Mouse (Mus musculus) limb, embryonic 13.5 days (tissue): ENCODE results near the gene Xylb. TPM values are rescaled to one million over a fixed set of nuclear protein-coding genes. Genes with fewer than 3 reads are reported as not detected.
"Not testable (repeated sequence)": the region's sequence is repeated elsewhere in the genome, so short reads cannot be mapped to it uniquely, and the experiment has no call there.

Experiments
- ATAC-seq: fragments of 200-750 bp; cut with Nextera tagmentation; 2 replicates; pipeline ENCODE4 v1.8.0; 2017; ENCODE audit warnings: low read depth, moderate number of reproducible peaks, moderate TSS enrichment; ENCODE audit not compliant: low FRiP score
- H3K27ac ChIP-seq: fragments of 300-500 bp; sonication (generic); 2 replicates; pipeline ENCODE4 v1.5.1; 2015; ENCODE audit warnings: inconsistent platforms, mild to moderate bottlenecking, moderate library complexity
- H3K27me3 ChIP-seq: fragments of 300-500 bp; sonication (generic); 2 replicates; pipeline ENCODE4 v1.6.1; 2015; ENCODE audit warnings: mild to moderate bottlenecking, inconsistent platforms
- H3K36me3 ChIP-seq: fragments of 300-500 bp; sonication (generic); 2 replicates; pipeline ENCODE4 v1.6.1; 2015; ENCODE audit warnings: inconsistent platforms, mild to moderate bottlenecking, moderate library complexity
- H3K4me1 ChIP-seq: fragments of 300-500 bp; sonication (generic); 2 replicates; pipeline ENCODE4 v1.6.1; 2015; ENCODE audit warnings: inconsistent platforms
- H3K4me2 ChIP-seq: fragments of 300-500 bp; sonication (generic); replicated peaks from 2 replicates; pipeline ENCODE4 v1.6.1; 2015; ENCODE audit warnings: inconsistent platforms, mild to moderate bottlenecking, moderate library complexity
- H3K4me3 ChIP-seq: fragments of 300-500 bp; sonication (generic); 2 replicates; pipeline ENCODE4 v1.5.1; 2015; ENCODE audit warnings: moderate library complexity, mild to moderate bottlenecking, inconsistent platforms
- H3K9ac ChIP-seq: fragments of 300-500 bp; sonication (generic); 2 replicates; pipeline ENCODE4 v1.6.1; 2015; ENCODE audit warnings: mild to moderate bottlenecking, inconsistent platforms
- H3K9me3 ChIP-seq: fragments of 300-500 bp; sonication (generic); 2 replicates; pipeline ENCODE4 v1.6.1; 2016; ENCODE audit warnings: inconsistent platforms
- WGBS: fragments of 180-500 bp; shearing (Covaris S2); methylation state at CpG from one replicate; pipeline ENCODE4 v1.1.7; 2015; 5-methylcytosine and 5-hydroxymethylcytosine counted together
- polyA plus RNA-seq: library from polyadenylated mRNA; unstranded; fragments of >200 nt; fragmentation: Nextera tagmentation; extraction: Ambion mirVana; gene quantifications from 2 replicates; pipeline ENCODE4 v1.2.1, GENCODE M21; 2015

Gene Xylb
- polyA plus RNA-seq, 1 experiment from 2014 or later: 6.4 TPM

GRCm38 (mm10) chr9:119346376-119346775 lies 10.8 kb upstream of the Xylb start:
- Histone ChIP-seq H3K9ac (no peak overlapping the region), H3K27me3 (no peaks in the 10 kb centered on the region), H3K27ac (no peak overlapping the region), H3K36me3 (peaks cover 81% of the 10 kb centered on the region), H3K4me2 (no peak overlapping the region), H3K4me1 (peaks cover 13% of the 10 kb centered on the region), H3K9me3 (no peaks in the 10 kb centered on the region), H3K4me3 (no peak overlapping the region)
- 87% methylated on average over 8 of the region's 8 CpGs for WGBS
- ATAC-seq: no peak

GRCm38 (mm10) chr9:119350531-119350930 lies 6.7 kb upstream of the Xylb start:
- H3K27me3 ChIP-seq: no peaks in the 10 kb centered on the region
- no peak overlapping the region for H3K4me3 ChIP-seq
- H3K4me2 ChIP-seq: no peak overlapping the region
- H3K9me3 ChIP-seq: no peaks in the 10 kb centered on the region
- peaks cover 56% of the 10 kb centered on the region for H3K36me3 ChIP-seq
- 88% methylated on average over 3 of the region's 3 CpGs for WGBS
- H3K4me1 ChIP-seq: no peaks in the 10 kb centered on the region
- ATAC-seq: no peak
- H3K27ac ChIP-seq: no peak overlapping the region
- H3K9ac ChIP-seq: no peak overlapping the region

- no peaks in the 10 kb centered on the region for H3K9me3 ChIP-seq
- no peaks in the 10 kb centered on the region for H3K27me3 ChIP-seq
- 85% methylated on average over 10 of the region's 10 CpGs for WGBS
- no peak overlapping the region for H3K4me3 ChIP-seq
- no peak overlapping the region for H3K27ac ChIP-seq
- no peak for ATAC-seq
- no peak overlapping the region for H3K4me2 ChIP-seq
- H3K36me3 ChIP-seq: peaks cover 51% of the 10 kb centered on the region
- no peak overlapping the region for H3K9ac ChIP-seq
- H3K4me1 ChIP-seq: no peaks in the 10 kb centered on the region
Measured at GRCm38 (mm10) chr9:119350947-119351705, 6.1 kb upstream of the Xylb start.

GRCm38 (mm10) chr9:119352060-119352459 lies 5.1 kb upstream of the Xylb start:
- peak; percentile 79 for ATAC-seq
- H3K9ac ChIP-seq: no peak overlapping the region
- no peaks in the 10 kb centered on the region for H3K9me3 ChIP-seq
- H3K4me3 ChIP-seq: no peak overlapping the region
- H3K4me2 ChIP-seq: no peak overlapping the region
- H3K27me3 ChIP-seq: no peaks in the 10 kb centered on the region
- H3K4me1 ChIP-seq: no peaks in the 10 kb centered on the region
- peaks cover 41% of the 10 kb centered on the region for H3K36me3 ChIP-seq
- no peak overlapping the region for H3K27ac ChIP-seq
- 30% methylated on average over 4 of the region's 4 CpGs for WGBS

GRCm38 (mm10) chr9:119353926-119354325 lies 3.3 kb upstream of the Xylb start:
- Histone ChIP-seq H3K36me3 (peaks cover 24% of the 10 kb centered on the region), H3K27ac (no peak overlapping the region), H3K9me3 (no peaks in the 10 kb centered on the region), H3K27me3 (no peaks in the 10 kb centered on the region), H3K9ac (no peak overlapping the region), H3K4me3 (no peak overlapping the region), H3K4me2 (no peak overlapping the region), H3K4me1 (peaks cover 7% of the 10 kb centered on the region)
- no peak for ATAC-seq
- WGBS: 84% methylated on average over 6 of the region's 6 CpGs

- Histone ChIP-seq H3K27me3 (no peaks in the 10 kb centered on the region), H3K4me2 (no peak overlapping the region), H3K9me3 (no peaks in the 10 kb centered on the region), H3K4me1 (peaks cover 7% of the 10 kb centered on the region), H3K9ac (no peak overlapping the region), H3K4me3 (no peak overlapping the region), H3K36me3 (peaks cover 8% of the 10 kb centered on the region), H3K27ac (no peak overlapping the region)
- no peak for ATAC-seq
- 76% methylated on average over 6 of the region's 6 CpGs for WGBS
Measured at GRCm38 (mm10) chr9:119355943-119356342, 1.2 kb upstream of the Xylb start.

GRCm38 (mm10) chr9:119358058-119358429 lies 863 bp downstream of the Xylb start:
- H3K27me3 ChIP-seq: no peaks in the 10 kb centered on the region
- peak overlapping the region; percentile 83 for H3K4me2 ChIP-seq
- peak overlapping the region; percentile 76 for H3K4me3 ChIP-seq
- 48% methylated on average over 9 of the region's 9 CpGs for WGBS
- no peaks in the 10 kb centered on the region for H3K9me3 ChIP-seq
- H3K36me3 ChIP-seq: peaks cover 9% of the 10 kb centered on the region; the same call in 1 of the 2 replicates
- no peak for ATAC-seq
- peaks cover 7% of the 10 kb centered on the region for H3K4me1 ChIP-seq
- no peak overlapping the region for H3K27ac ChIP-seq
- H3K9ac ChIP-seq: peak overlapping the region; percentile 86

- Histone ChIP-seq H3K27ac (no peak overlapping the region), H3K4me3 (no peak overlapping the region), H3K36me3 (peaks cover 9% of the 10 kb centered on the region; the same call in 1 of the 2 replicates), H3K27me3 (no peaks in the 10 kb centered on the region), H3K4me1 (peaks cover 7% of the 10 kb centered on the region), H3K9me3 (no peaks in the 10 kb centered on the region), H3K4me2 (no peak overlapping the region), H3K9ac (no peak overlapping the region)
- WGBS: 88% methylated on average over 5 of the region's 5 CpGs
- no peak for ATAC-seq
Measured at GRCm38 (mm10) chr9:119361416-119361815, 4.2 kb downstream of the Xylb start.

- H3K4me3 ChIP-seq: no peak overlapping the region
- no peak for ATAC-seq
- no peak overlapping the region for H3K27ac ChIP-seq
- WGBS: 81% methylated on average over 12 of the region's 12 CpGs
- H3K36me3 ChIP-seq: peaks cover 20% of the 10 kb centered on the region
- no peaks in the 10 kb centered on the region for H3K27me3 ChIP-seq
- H3K4me1 ChIP-seq: peaks cover 2% of the 10 kb centered on the region; the same call in 1 of the 2 replicates
- no peak overlapping the region for H3K9ac ChIP-seq
- H3K4me2 ChIP-seq: no peak overlapping the region
- H3K9me3 ChIP-seq: no peaks in the 10 kb centered on the region
Measured at GRCm38 (mm10) chr9:119363229-119363628, 6.0 kb downstream of the Xylb start.

- WGBS: 81% methylated on average over 7 of the region's 7 CpGs
- Histone ChIP-seq H3K4me2 (no peak within 1 kb of the TSS), H3K9ac (no peak within 1 kb of the TSS), H3K27me3 (no peaks in the 10 kb centered on the region), H3K27ac (no peak within 1 kb of the TSS), H3K4me1 (no peaks in the 10 kb centered on the region), H3K36me3 (peaks cover 28% of the 10 kb centered on the region), H3K4me3 (no peak within 1 kb of the TSS), H3K9me3 (no peaks in the 10 kb centered on the region)
- no peak for ATAC-seq
Measured at GRCm38 (mm10) chr9:119365284-119365683, 8.1 kb downstream of the Xylb start, which contains the start of gene Slc22a14. TSS of gene Slc22a14 (minus strand) at chr9:119365553.

- no peak overlapping the region for H3K9ac ChIP-seq
- WGBS: 90% methylated on average over 3 of the region's 3 CpGs
- no peak overlapping the region for H3K4me3 ChIP-seq
Measured at GRCm38 (mm10) chr9:119368367-119368766, 11.2 kb downstream of the Xylb start.

GRCm38 (mm10) chr9:119370770-119371169 lies 13.6 kb downstream of the Xylb start:
- not testable (repeated sequence) for H3K4me2 ChIP-seq, H3K9me3 ChIP-seq, H3K27me3 ChIP-seq, H3K4me3 ChIP-seq, H3K4me1 ChIP-seq, H3K27ac ChIP-seq, ATAC-seq, H3K9ac ChIP-seq
- WGBS: 59% methylated on average over 4 of the region's 4 CpGs
- peaks cover 27% of the 10 kb centered on the region for H3K36me3 ChIP-seq

More at GRCm38 (mm10) chr9:119368367-119368766, 11.2 kb downstream of the Xylb start:
- Histone ChIP-seq H3K4me2 (no peak overlapping the region), H3K9me3 (no peaks in the 10 kb centered on the region), H3K27me3 (no peaks in the 10 kb centered on the region), H3K27ac (no peak overlapping the region), H3K36me3 (peaks cover 19% of the 10 kb centered on the region), H3K4me1 (no peaks in the 10 kb centered on the region)
- ATAC-seq: no peak

GRCm38 (mm10) chr9:119371251-119371650 lies 14.1 kb downstream of the Xylb start:
- Histone ChIP-seq H3K36me3 (peaks cover 27% of the 10 kb centered on the region), H3K9me3 (no peaks in the 10 kb centered on the region), H3K4me1 (no peaks in the 10 kb centered on the region), H3K4me3 (no peak overlapping the region), H3K9ac (no peak overlapping the region), H3K27me3 (no peaks in the 10 kb centered on the region), H3K4me2 (no peak overlapping the region), H3K27ac (no peak overlapping the region)
- WGBS: 37% methylated on average over 4 of the region's 4 CpGs
- ATAC-seq: no peak
